Mouse (Mus musculus): ENCODE data around the gene Capn2. TPM values are rescaled to one million over a fixed set of nuclear protein-coding genes. Genes with fewer than 3 reads are reported as not detected.

Gene Capn2
- polyA plus RNA-seq, 1 experiment from 2014 or later, result 68.7 TPM

GRCm38 (mm10) chr1:182427426-182427825 is 90.0 kb downstream of the Capn2 start:
- Histone ChIP-seq H3K4me2 (ENCODE audit: low read length) (no peak overlapping the region), H3K36me3 (ENCODE audit: control insufficient read depth, insufficient read depth, low read length) (peaks cover 26% of the 10 kb centered on the region), H3K4me3 (replicated peaks; ENCODE audit: low read depth, low read length) (no peak overlapping the region), H3K27me3 (ENCODE audit: control insufficient read depth, insufficient read depth, low read length) (no peaks in the 10 kb centered on the region), H3K9me3 (ENCODE audit: control insufficient read depth, low read length) (no peaks in the 10 kb centered on the region), H3K9ac (replicated peaks; ENCODE audit: low read length) (no peak overlapping the region), H3K27ac (replicated peaks; ENCODE audit: low read depth, low read length) (no peak overlapping the region), H3K4me1 (ENCODE audit: control insufficient read depth, insufficient read depth, low read length) (0 out of 2 replicates have a peak, but pooled peaks cover 9% of the 10 kb centered on the region)
- DNase-seq (no peak), ATAC-seq (ENCODE audit: low FRiP score, low TSS enrichment) (no peak)
- WGBS, result 85% methylated on average over 1 of the region's 1 CpGs

- ATAC-seq (ENCODE audit: low FRiP score, low TSS enrichment) (no peak), DNase-seq (no peak)
- 49% methylated on average over 2 of the region's 2 CpGs for WGBS
- Histone ChIP-seq H3K27me3 (ENCODE audit: control insufficient read depth, insufficient read depth, low read length) (no peaks in the 10 kb centered on the region), H3K4me3 (replicated peaks; ENCODE audit: low read depth, low read length) (no peak overlapping the region), H3K4me1 (ENCODE audit: control insufficient read depth, insufficient read depth, low read length) (0 out of 2 replicates have a peak, but pooled peaks cover 9% of the 10 kb centered on the region), H3K27ac (replicated peaks; ENCODE audit: low read depth, low read length) (no peak overlapping the region), H3K9ac (replicated peaks; ENCODE audit: low read length) (no peak overlapping the region), H3K36me3 (ENCODE audit: control insufficient read depth, insufficient read depth, low read length) (peaks cover 16% of the 10 kb centered on the region), H3K4me2 (ENCODE audit: low read length) (no peak overlapping the region), H3K9me3 (ENCODE audit: control insufficient read depth, low read length) (no peaks in the 10 kb centered on the region)
These were observed 91.0 kb downstream of the Capn2 start for GRCm38 (mm10) chr1:182426444-182426843.

GRCm38 (mm10) chr1:182425176-182425575 is 92.2 kb downstream of the Capn2 start:
- H3K27ac ChIP-seq (replicated peaks; ENCODE audit: low read depth, low read length), result no peak overlapping the region
- no peaks in the 10 kb centered on the region for H3K27me3 ChIP-seq (ENCODE audit: control insufficient read depth, insufficient read depth, low read length)
- H3K9me3 ChIP-seq (ENCODE audit: control insufficient read depth, low read length), result no peaks in the 10 kb centered on the region
- no peak overlapping the region for H3K9ac ChIP-seq (replicated peaks; ENCODE audit: low read length)
- DNase-seq, result no peak
- no peak overlapping the region for H3K4me2 ChIP-seq (ENCODE audit: low read length)
- ATAC-seq (ENCODE audit: low FRiP score, low TSS enrichment), result no peak
- WGBS, result 70% methylated on average over 3 of the region's 3 CpGs
- peaks cover 5% of the 10 kb centered on the region; the same call in 1 of the 2 replicates for H3K36me3 ChIP-seq (ENCODE audit: control insufficient read depth, insufficient read depth, low read length)
- 0 out of 2 replicates have a peak, but pooled peaks cover 9% of the 10 kb centered on the region for H3K4me1 ChIP-seq (ENCODE audit: control insufficient read depth, insufficient read depth, low read length)
- H3K4me3 ChIP-seq (replicated peaks; ENCODE audit: low read depth, low read length), result no peak overlapping the region

GRCm38 (mm10) chr1:182424274-182424673 is 93.1 kb downstream of the Capn2 start:
- no peak overlapping the region for H3K4me2 ChIP-seq (ENCODE audit: low read length)
- ATAC-seq (ENCODE audit: low FRiP score, low TSS enrichment), result no peak
- H3K27me3 ChIP-seq (ENCODE audit: control insufficient read depth, insufficient read depth, low read length), result no peaks in the 10 kb centered on the region
- no peak overlapping the region for H3K9ac ChIP-seq (replicated peaks; ENCODE audit: low read length)
- 86% methylated on average over 2 of the region's 2 CpGs for WGBS
- H3K36me3 ChIP-seq (ENCODE audit: control insufficient read depth, insufficient read depth, low read length), result peaks cover 2% of the 10 kb centered on the region; the same call in 1 of the 2 replicates
- no peaks in the 10 kb centered on the region for H3K9me3 ChIP-seq (ENCODE audit: control insufficient read depth, low read length)
- H3K4me3 ChIP-seq (replicated peaks; ENCODE audit: low read depth, low read length), result no peak overlapping the region
- H3K27ac ChIP-seq (replicated peaks; ENCODE audit: low read depth, low read length), result no peak overlapping the region
- 0 out of 2 replicates have a peak, but pooled peaks cover 9% of the 10 kb centered on the region for H3K4me1 ChIP-seq (ENCODE audit: control insufficient read depth, insufficient read depth, low read length)
- DNase-seq, result no peak

- H3K9me3 ChIP-seq (ENCODE audit: control insufficient read depth, low read length), result no peaks in the 10 kb centered on the region
- no peak for DNase-seq
- H3K4me3 ChIP-seq (replicated peaks; ENCODE audit: low read depth, low read length), result no peak overlapping the region
- no peak overlapping the region for H3K4me2 ChIP-seq (ENCODE audit: low read length)
- WGBS, result 87% methylated on average over 3 of the region's 3 CpGs
- H3K4me1 ChIP-seq (ENCODE audit: control insufficient read depth, insufficient read depth, low read length), result no peaks in the 10 kb centered on the region
- no peak for ATAC-seq (ENCODE audit: low FRiP score, low TSS enrichment)
- H3K36me3 ChIP-seq (ENCODE audit: control insufficient read depth, insufficient read depth, low read length), result no peaks in the 10 kb centered on the region
- no peaks in the 10 kb centered on the region for H3K27me3 ChIP-seq (ENCODE audit: control insufficient read depth, insufficient read depth, low read length)
- H3K9ac ChIP-seq (replicated peaks; ENCODE audit: low read length), result no peak overlapping the region
- no peak overlapping the region for H3K27ac ChIP-seq (replicated peaks; ENCODE audit: low read depth, low read length)
These were observed 97.9 kb downstream of the Capn2 start for GRCm38 (mm10) chr1:182419481-182419880.

Other genes with a start within 250 kb of the Capn2 start
- 67.7 and 76.8 TPM in 2 replicates for gene Degs1, start 234.8 kb downstream of the Capn2 start, polyA plus RNA-seq (2014; fragmentation: Nextera tagmentation; extraction: Ambion mirVana)
- gene Fbxo28, start 176.0 kb downstream of the Capn2 start, polyA plus RNA-seq (2014; fragmentation: Nextera tagmentation; extraction: Ambion mirVana), result 33.5 and 40.9 TPM in 2 replicates
- gene Trp53bp2, start 108.4 kb downstream of the Capn2 start, polyA plus RNA-seq (2014; fragmentation: Nextera tagmentation; extraction: Ambion mirVana), result 13.9 and 25.5 TPM in 2 replicates
- 0.28 TPM in 1 of 2 replicates, not detected in the other for gene Capn8, start 47.4 kb upstream of the Capn2 start, polyA plus RNA-seq (2014; fragmentation: Nextera tagmentation; extraction: Ambion mirVana)
- gene Ccdc185, start 231.6 kb upstream of the Capn2 start, polyA plus RNA-seq (2014; fragmentation: Nextera tagmentation; extraction: Ambion mirVana), result not detected in 2 replicates
- gene Susd4, start 246.3 kb upstream of the Capn2 start, polyA plus RNA-seq (2014; fragmentation: Nextera tagmentation; extraction: Ambion mirVana), result 71.0 and 75.4 TPM in 2 replicates

All from midbrain, embryonic 14.5 days (tissue).